Mouse (Mus musculus): Measurements from ENCODE around the gene Eef2. TPM values are rescaled to one million over a fixed set of nuclear protein-coding genes. Genes with fewer than 3 reads are reported as not detected.
"Not testable (repeated sequence)": the region's sequence is repeated elsewhere in the genome, so short reads cannot be mapped to it uniquely, and the experiment has no call there.

Gene Eef2
- total RNA-seq, 2 experiments from 2014 or later, result 1,282 to 1,799 TPM

GRCm38 (mm10) chr10:81195300-81195699 is 18.9 kb downstream of the Eef2 start:
- no peak for ATAC-seq (replicated peaks; ENCODE audit: low FRiP score, low TSS enrichment, poor library complexity, severe bottlenecking)

GRCm38 (mm10) chr10:81196470-81197065 is 20.1 kb downstream of the Eef2 start:
- no peak for ATAC-seq (replicated peaks; ENCODE audit: low FRiP score, low TSS enrichment, poor library complexity, severe bottlenecking)

- no peak for ATAC-seq (replicated peaks; ENCODE audit: low FRiP score, low TSS enrichment, poor library complexity, severe bottlenecking)
Observed at GRCm38 (mm10) chr10:81197305-81197704, 20.9 kb downstream of the Eef2 start.

GRCm38 (mm10) chr10:81198230-81198629 is 21.8 kb downstream of the Eef2 start:
- ATAC-seq (replicated peaks; ENCODE audit: low FRiP score, low TSS enrichment, poor library complexity, severe bottlenecking), result no peak

GRCm38 (mm10) chr10:81198990-81199389 is 22.6 kb downstream of the Eef2 start:
- no peak for ATAC-seq (replicated peaks; ENCODE audit: low FRiP score, low TSS enrichment, poor library complexity, severe bottlenecking)

GRCm38 (mm10) chr10:81200141-81200540 is 23.7 kb downstream of the Eef2 start:
- no peak for ATAC-seq (replicated peaks; ENCODE audit: low FRiP score, low TSS enrichment, poor library complexity, severe bottlenecking)

GRCm38 (mm10) chr10:81200605-81201287 is 24.3 kb downstream of the Eef2 start:
- no peak for ATAC-seq (replicated peaks; ENCODE audit: low FRiP score, low TSS enrichment, poor library complexity, severe bottlenecking)

GRCm38 (mm10) chr10:81201807-81202758 is 25.7 kb downstream of the Eef2 start, which contains the start of gene Nmrk2:
Gene Nmrk2, minus strand, starts transcription at chr10:81202051.
- no peak for ATAC-seq (replicated peaks; ENCODE audit: low FRiP score, low TSS enrichment, poor library complexity, severe bottlenecking)

GRCm38 (mm10) chr10:81202978-81203720 is 26.7 kb downstream of the Eef2 start:
- peak; percentile 88 for ATAC-seq (replicated peaks; ENCODE audit: low FRiP score, low TSS enrichment, poor library complexity, severe bottlenecking)

GRCm38 (mm10) chr10:81204137-81204536 is 27.7 kb downstream of the Eef2 start:
- no peak for ATAC-seq (replicated peaks; ENCODE audit: low FRiP score, low TSS enrichment, poor library complexity, severe bottlenecking)

- ATAC-seq (replicated peaks; ENCODE audit: low FRiP score, low TSS enrichment, poor library complexity, severe bottlenecking), result no peak
Observed at GRCm38 (mm10) chr10:81210154-81210553, 33.7 kb downstream of the Eef2 start.

- no peak for ATAC-seq (replicated peaks; ENCODE audit: low FRiP score, low TSS enrichment, poor library complexity, severe bottlenecking)
Observed at GRCm38 (mm10) chr10:81216260-81216659, 39.8 kb downstream of the Eef2 start.

- no peak for ATAC-seq (replicated peaks; ENCODE audit: low FRiP score, low TSS enrichment, poor library complexity, severe bottlenecking)
Observed at GRCm38 (mm10) chr10:81216810-81217209, 40.4 kb downstream of the Eef2 start.

- not testable (repeated sequence) for ATAC-seq (replicated peaks; ENCODE audit: low FRiP score, low TSS enrichment, poor library complexity, severe bottlenecking)
Observed at GRCm38 (mm10) chr10:81217267-81217666, 40.8 kb downstream of the Eef2 start.

GRCm38 (mm10) chr10:81217964-81218363 is 41.5 kb downstream of the Eef2 start:
- ATAC-seq (replicated peaks; ENCODE audit: low FRiP score, low TSS enrichment, poor library complexity, severe bottlenecking), result peak; percentile 85

- ATAC-seq (replicated peaks; ENCODE audit: low FRiP score, low TSS enrichment, poor library complexity, severe bottlenecking), result no peak
Observed at GRCm38 (mm10) chr10:81221402-81222015, 45.1 kb downstream of the Eef2 start.

- not testable (repeated sequence) for ATAC-seq (replicated peaks; ENCODE audit: low FRiP score, low TSS enrichment, poor library complexity, severe bottlenecking)
Observed at GRCm38 (mm10) chr10:81223731-81224130, 47.3 kb downstream of the Eef2 start.

GRCm38 (mm10) chr10:81229735-81230437 is 53.5 kb downstream of the Eef2 start:
- no peak for ATAC-seq (replicated peaks; ENCODE audit: low FRiP score, low TSS enrichment, poor library complexity, severe bottlenecking)

All from megakaryocyte-erythroid progenitor cell, adult 5-6 weeks (primary cell).